Mouse (Mus musculus): ENCODE results near the gene Dock8. TPM values are rescaled to one million over a fixed set of nuclear protein-coding genes. Genes with fewer than 3 reads are reported as not detected.

Gene Dock8
- total and polyA plus RNA-seq, 3 experiments = 9.8 to 37.5 (median 22.4) TPM

- H3K4me2 ChIP-seq (ENCODE audit: insufficient read depth, low read depth, poor library complexity, severe bottlenecking) = no peak overlapping the region
- H3K27ac ChIP-seq (ENCODE audit: insufficient read depth, low read depth) = no peak overlapping the region
- no peak overlapping the region for H3K9ac ChIP-seq (ENCODE audit: insufficient read depth, low read depth)
- TF ChIP-seq JUN (IDR thresholded peaks at IDR 0.05; ENCODE audit: insufficient read depth, low read depth, low read length) (no peak), CTCF (conservative IDR thresholded peaks at IDR 0.05 in 1 of 2, IDR thresholded peaks at IDR 0.05 in 1 of 2; ENCODE audit: low read depth in 2 of 2, low read length in 2 of 2) (no peak)
- no peak overlapping the region for H3K4me3 ChIP-seq (replicated peaks in 1 of 3; ENCODE audit: low read depth in 2 of 3, low read length in 2 of 3, poor library complexity in 1 of 3)
- H3K79me2 ChIP-seq (replicated peaks; ENCODE audit: control insufficient read depth, extremely low read depth, insufficient read depth, poor library complexity, severe bottlenecking) = no peaks in the 10 kb centered on the region
- no peaks in the 10 kb centered on the region for H3K27me3 ChIP-seq (replicated peaks)
- no peaks in the 10 kb centered on the region for H3K4me1 ChIP-seq (ENCODE audit: control insufficient read depth in 1 of 2, insufficient read depth in 2 of 2)
- H3K9me3 ChIP-seq (replicated peaks; ENCODE audit: low read length) = no peaks in the 10 kb centered on the region
- dilution Hi-C loops (cut with MboI; ENCODE audit: extremely low pct_ligation_motif_present, extremely low pct_unique_long_range_greater_than_20kb, low sequenced_read_pairs) = no loop called here
- no peak for DNase-seq (ENCODE audit: extremely low read depth)
- H3K36me3 ChIP-seq (replicated peaks in 1 of 2; ENCODE audit: control insufficient read depth in 1 of 2, insufficient read depth in 1 of 2, low read length in 1 of 2) = peaks cover 89 to 97% of the 10 kb centered on the region in 2 experiments
- in situ Hi-C loops (cut with MboI; ENCODE audit: low pct_ligation_motif_present, low pct_unique_long_range_greater_than_20kb, low sequenced_read_pairs) = no loop called here
Measured at GRCm38 (mm10) chr19:25187681-25188080, 188.3 kb downstream of the Dock8 start.

- Histone ChIP-seq H3K4me2 (ENCODE audit: insufficient read depth, low read depth, poor library complexity, severe bottlenecking) (no peak overlapping the region), H3K4me1 (ENCODE audit: control insufficient read depth in 1 of 2, insufficient read depth in 2 of 2) (no peaks in the 10 kb centered on the region), H3K4me3 (replicated peaks in 1 of 3; ENCODE audit: low read depth in 2 of 3, low read length in 2 of 3, poor library complexity in 1 of 3) (no peak overlapping the region), H3K9ac (ENCODE audit: insufficient read depth, low read depth) (no peak overlapping the region), H3K27ac (ENCODE audit: insufficient read depth, low read depth) (no peak overlapping the region), H3K9me3 (replicated peaks; ENCODE audit: low read length) (no peaks in the 10 kb centered on the region), H3K36me3 (replicated peaks in 1 of 2; ENCODE audit: control insufficient read depth in 1 of 2, insufficient read depth in 1 of 2, low read length in 1 of 2) (peaks cover 80 to 95% of the 10 kb centered on the region in 2 experiments), H3K79me2 (replicated peaks; ENCODE audit: control insufficient read depth, extremely low read depth, insufficient read depth, poor library complexity, severe bottlenecking) (no peaks in the 10 kb centered on the region), H3K27me3 (replicated peaks) (no peaks in the 10 kb centered on the region)
- in situ Hi-C loops (cut with MboI; ENCODE audit: low pct_ligation_motif_present, low pct_unique_long_range_greater_than_20kb, low sequenced_read_pairs) (loop anchor here (10.0 kb wide), 1 partner anchor 141 kb away; no protein-coding TSS in a partner anchor), dilution Hi-C loops (cut with MboI; ENCODE audit: extremely low pct_ligation_motif_present, extremely low pct_unique_long_range_greater_than_20kb, low sequenced_read_pairs) (no loop called here)
- no peak for DNase-seq (ENCODE audit: extremely low read depth)
- no peak for TF ChIP-seq POLR2AphosphoS2 (IDR thresholded peaks at IDR 0.05; ENCODE audit: low read depth, low read length)
- TF ChIP-seq MAFK (IDR thresholded peaks at IDR 0.05; ENCODE audit: insufficient replicate concordance, low read length) = no peak
- TF ChIP-seq CTCF (conservative IDR thresholded peaks at IDR 0.05 in 1 of 2, IDR thresholded peaks at IDR 0.05 in 1 of 2; ENCODE audit: low read depth in 2 of 2, low read length in 2 of 2) = no peak
- TF ChIP-seq RAD21 (IDR thresholded peaks at IDR 0.05; ENCODE audit: low read depth, low read length) = no peak
- TF ChIP-seq POLR2A (IDR thresholded peaks at IDR 0.05; ENCODE audit: low read depth, low read length) = no peak
Measured at GRCm38 (mm10) chr19:25193751-25194150, 194.4 kb downstream of the Dock8 start.

- no peaks in the 10 kb centered on the region for H3K79me2 ChIP-seq (replicated peaks; ENCODE audit: control insufficient read depth, extremely low read depth, insufficient read depth, poor library complexity, severe bottlenecking)
- H3K4me1 ChIP-seq (ENCODE audit: control insufficient read depth in 1 of 2, insufficient read depth in 2 of 2) = no peaks in the 10 kb centered on the region
- peaks cover 48 to 79% of the 10 kb centered on the region in 2 experiments for H3K36me3 ChIP-seq (replicated peaks in 1 of 2; ENCODE audit: control insufficient read depth in 1 of 2, insufficient read depth in 1 of 2, low read length in 1 of 2)
- TF ChIP-seq ZMIZ1 (IDR thresholded peaks at IDR 0.05; ENCODE audit: low read depth, low read length) (no peak), ZC3H11A (IDR thresholded peaks at IDR 0.05; ENCODE audit: low read depth, low read length) (no peak), MXI1 (IDR thresholded peaks at IDR 0.05; ENCODE audit: low read depth, low read length) (no peak), RAD21 (IDR thresholded peaks at IDR 0.05; ENCODE audit: low read depth, low read length) (no peak), EP300 (IDR thresholded peaks at IDR 0.05; ENCODE audit: low read length) (no peak)
- no peak overlapping the region for H3K9ac ChIP-seq (ENCODE audit: insufficient read depth, low read depth)
- DNase-seq (ENCODE audit: extremely low read depth) = no peak
- no peaks in the 10 kb centered on the region for H3K9me3 ChIP-seq (replicated peaks; ENCODE audit: low read length)
- H3K27ac ChIP-seq (ENCODE audit: insufficient read depth, low read depth) = no peak overlapping the region
- no peak overlapping the region for H3K4me3 ChIP-seq (replicated peaks in 1 of 3; ENCODE audit: low read depth in 2 of 3, low read length in 2 of 3, poor library complexity in 1 of 3)
- H3K27me3 ChIP-seq (replicated peaks) = no peaks in the 10 kb centered on the region
- dilution Hi-C loops (cut with MboI; ENCODE audit: extremely low pct_ligation_motif_present, extremely low pct_unique_long_range_greater_than_20kb, low sequenced_read_pairs) = no loop called here
- no peak overlapping the region for H3K4me2 ChIP-seq (ENCODE audit: insufficient read depth, low read depth, poor library complexity, severe bottlenecking)
- in situ Hi-C loops (cut with MboI; ENCODE audit: low pct_ligation_motif_present, low pct_unique_long_range_greater_than_20kb, low sequenced_read_pairs) = loop anchor here (25.0 kb wide), 1 partner anchor 237 kb away; no protein-coding TSS in a partner anchor
Measured at GRCm38 (mm10) chr19:25200081-25200860, 200.9 kb downstream of the Dock8 start.
